Mouse (Mus musculus) bone marrow, adult 2 months (tissue): ENCODE results near the gene Atp8a2. TPM values are rescaled to one million over a fixed set of nuclear protein-coding genes. Genes with fewer than 3 reads are reported as not detected.

Source experiments
- H3K27ac ChIP-seq: fragments of 200-500 bp; 2 replicates; pipeline ENCODE4 v1.5.1; 2012; ENCODE audit warnings: low read depth, mild to moderate bottlenecking, control low read depth, inconsistent platforms, low read length; ENCODE audit not compliant: control insufficient read depth, poor library complexity, insufficient read depth
- H3K4me1 ChIP-seq: fragments of 200-500 bp; 2 replicates; pipeline ENCODE4 v1.6.1; 2011; ENCODE audit warnings: low read length; ENCODE audit not compliant: control insufficient read depth, insufficient read depth
- H3K4me3 ChIP-seq: fragments of 200-500 bp; replicated peaks from 2 replicates; pipeline ENCODE3; 2011; ENCODE audit warnings: mild to moderate bottlenecking, low read depth, low read length, control low read depth; ENCODE audit not compliant: control insufficient read depth
- CTCF ChIP-seq: fragments of 200-500 bp; IDR thresholded peaks from 2 replicates; pipeline ENCODE4 v1.5.1; 2011; ENCODE audit warnings: low read length, control low read depth; ENCODE audit not compliant: control insufficient read depth, insufficient read depth
- POLR2A ChIP-seq: fragments of 200-500 bp; IDR thresholded peaks from 2 replicates; pipeline ENCODE4 v1.6.1; 2011; ENCODE audit warnings: low read depth, mild to moderate bottlenecking, control low read depth, low read length, borderline replicate concordance; ENCODE audit not compliant: control insufficient read depth
- WGBS: fragments of 180-500 bp; shearing (Covaris S2); methylation state at CpG from one replicate; pipeline ENCODE4 v1.1.7; 2018; 5-methylcytosine and 5-hydroxymethylcytosine counted together
- polyA plus RNA-seq: library from polyadenylated mRNA; stranded (reverse); fragments of >200 nt; gene quantifications from 2 replicates; pipeline ENCODE4 v1.2.4, GENCODE M21; 2011; ENCODE audit warnings: low replicate concordance; ENCODE audit not compliant: missing spikeins, insufficient read depth, insufficient read length

Gene Atp8a2
- polyA plus RNA-seq, 1 experiment, result 0.20 TPM

DNA sequence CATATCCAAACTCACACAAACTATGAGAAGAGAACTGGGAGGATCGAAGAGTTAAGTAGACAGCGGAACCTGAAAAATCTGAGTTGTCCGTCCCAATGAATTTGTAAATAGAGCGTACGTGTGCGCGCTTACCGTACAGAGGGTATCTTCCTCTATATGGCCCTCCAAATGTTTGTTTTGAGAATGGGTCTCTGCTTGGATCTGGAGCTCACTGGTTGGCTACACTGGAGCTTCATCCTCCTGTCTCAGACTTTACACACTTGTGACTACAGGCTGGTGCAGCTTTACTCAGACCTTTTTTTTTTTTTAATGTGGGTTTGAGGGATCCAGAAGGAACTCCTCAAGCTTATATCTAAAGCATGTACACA, 598.7 kb downstream of the Atp8a2 start:
- Histone ChIP-seq H3K27ac (no peak overlapping the region; the same call in 1 of the 2 replicates), H3K4me1 (no peaks in the 10 kb centered on the region; the same call in 1 of the 2 replicates), H3K4me3 (peak overlapping the region; percentile 97)
- TF ChIP-seq POLR2A, result no peak
- TF ChIP-seq CTCF, result no peak
- 1% methylated on average over 8 of the region's 8 CpGs for WGBS

- peak; percentile 70; the same call in 1 of the 2 replicates for TF ChIP-seq POLR2A
- TF ChIP-seq CTCF, result no peak
- 1% methylated on average over 48 of the region's 48 CpGs for whole genome bisulfite sequencing
- Histone ChIP-seq H3K4me1 (no peaks in the 10 kb centered on the region; the same call in 1 of the 2 replicates), H3K4me3 (peak within 1 kb of the TSS; percentile 97), H3K27ac (peak within 1 kb of the TSS; percentile 62)
Observed at GRCm38 (mm10) chr14:59597398-59598259, 599.4 kb downstream of the Atp8a2 start, which contains the start of gene Cdadc1. Gene Cdadc1, minus strand, starts transcription at chr14:59597959.

DNA sequence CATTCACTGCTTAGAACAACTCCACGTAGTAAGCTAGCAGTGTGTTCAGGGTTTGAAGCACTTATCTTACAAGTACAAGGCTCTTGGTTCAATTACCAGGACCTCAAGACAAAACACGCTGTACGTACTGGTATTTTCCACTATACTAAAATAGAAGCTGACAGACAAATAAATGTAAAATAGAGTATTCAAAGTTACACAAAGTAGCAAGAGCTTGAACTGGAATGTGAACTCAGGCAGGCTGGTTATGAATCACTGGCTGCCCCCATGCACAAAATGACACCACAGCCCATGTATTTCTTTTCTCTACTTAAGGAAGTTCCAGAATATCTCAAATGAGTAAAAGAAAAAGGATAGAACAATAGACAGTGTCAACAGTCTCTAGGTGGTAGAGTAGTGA, 602.0 kb downstream of the Atp8a2 start:
- Histone ChIP-seq H3K4me3 (no peak overlapping the region), H3K4me1 (no peaks in the 10 kb centered on the region; the same call in 1 of the 2 replicates), H3K27ac (no peak overlapping the region)
- 91% methylated on average over 3 of the region's 3 CpGs for WGBS
- TF ChIP-seq CTCF (no peak), POLR2A (no peak)

GRCm38 (mm10) chr14:59592593-59592992, 604.4 kb downstream of the Atp8a2 start:
- WGBS, result 91% methylated on average over 3 of the region's 3 CpGs
- Histone ChIP-seq H3K4me3 (no peak overlapping the region), H3K27ac (no peak overlapping the region), H3K4me1 (no peaks in the 10 kb centered on the region; the same call in 1 of the 2 replicates)
- no peak for TF ChIP-seq CTCF
- no peak for TF ChIP-seq POLR2A

- TF ChIP-seq CTCF (no peak), POLR2A (no peak)
- H3K27ac ChIP-seq, result no peak overlapping the region
- H3K4me3 ChIP-seq, result no peak overlapping the region
- no peaks in the 10 kb centered on the region; the same call in 1 of the 2 replicates for H3K4me1 ChIP-seq
- WGBS, result 34% methylated on average over 8 of the region's 8 CpGs
Observed at GRCm38 (mm10) chr14:59591901-59592300, 605.1 kb downstream of the Atp8a2 start.

GRCm38 (mm10) chr14:59590614-59591013, 606.4 kb downstream of the Atp8a2 start:
- Histone ChIP-seq H3K4me3 (no peak overlapping the region), H3K4me1 (no peaks in the 10 kb centered on the region; the same call in 1 of the 2 replicates), H3K27ac (no peak overlapping the region)
- WGBS, result 67% methylated on average over 1 of the region's 1 CpGs
- 0 out of 2 replicates have a peak, but pooled peaks have one; percentile 9 for TF ChIP-seq CTCF
- TF ChIP-seq POLR2A, result no peak

Other genes with a start within 250 kb of the Atp8a2 start
- gene Nupl1, start 54.3 kb upstream of the Atp8a2 start, polyA plus RNA-seq, result 0.45 TPM in 1 of 2 replicates, not detected in the other
- 13.9 and 15.1 TPM in 2 replicates for gene Gm49336, start 54.3 kb upstream of the Atp8a2 start, polyA plus RNA-seq
- 10.6 and 18.6 TPM in 2 replicates for gene Mtmr6, start 68.0 kb upstream of the Atp8a2 start, polyA plus RNA-seq
- gene Amer2, start 176.1 kb upstream of the Atp8a2 start, polyA plus RNA-seq, result 0.70 and 2.5 TPM in 2 replicates